Mouse (Mus musculus): ENCODE results near the gene Bri3bp.

Bri3bp gene

GRCm38 (mm10) chr5:125452573-125452972 is 11.2 kb downstream of the Bri3bp start:
- no peak for DNase-seq (ENCODE audit: low read depth, low spot score)

GRCm38 (mm10) chr5:125456100-125456499 is 14.7 kb downstream of the Bri3bp start:
- no peak for DNase-seq (ENCODE audit: low read depth, low spot score)

- DNase-seq (ENCODE audit: low read depth, low spot score), result no peak
Observed at GRCm38 (mm10) chr5:125457538-125457937, 16.2 kb downstream of the Bri3bp start.

GRCm38 (mm10) chr5:125460574-125460973 is 19.2 kb downstream of the Bri3bp start:
- no peak for DNase-seq (ENCODE audit: low read depth, low spot score)

GRCm38 (mm10) chr5:125461868-125462445 is 20.6 kb downstream of the Bri3bp start:
- no peak for DNase-seq (ENCODE audit: low read depth, low spot score)

- no peak for DNase-seq (ENCODE audit: low read depth, low spot score)
Observed at GRCm38 (mm10) chr5:125465192-125465591, 23.8 kb downstream of the Bri3bp start.

- peak; percentile 98 for DNase-seq (ENCODE audit: low read depth, low spot score)
Observed at GRCm38 (mm10) chr5:125465701-125466106, 24.3 kb downstream of the Bri3bp start.

- no peak for DNase-seq (ENCODE audit: low read depth, low spot score)
Observed at GRCm38 (mm10) chr5:125466483-125466882, 25.1 kb downstream of the Bri3bp start.

GRCm38 (mm10) chr5:125467261-125467660 is 25.9 kb downstream of the Bri3bp start:
- no peak for DNase-seq (ENCODE audit: low read depth, low spot score)

- no peak for DNase-seq (ENCODE audit: low read depth, low spot score)
Observed at GRCm38 (mm10) chr5:125470713-125471112, 29.3 kb downstream of the Bri3bp start.

- DNase-seq (ENCODE audit: low read depth, low spot score), result no peak
Observed at GRCm38 (mm10) chr5:125472796-125473475, 31.6 kb downstream of the Bri3bp start.

GRCm38 (mm10) chr5:125475030-125475429 is 33.7 kb downstream of the Bri3bp start:
- no peak for DNase-seq (ENCODE audit: low read depth, low spot score)

- DNase-seq (ENCODE audit: low read depth, low spot score), result peak; percentile 98
Observed at GRCm38 (mm10) chr5:125475601-125476285, 34.4 kb downstream of the Bri3bp start, which contains the start of gene Aacs. Aacs (plus strand) TSS chr5:125475814.

- no peak for DNase-seq (ENCODE audit: low read depth, low spot score)
Observed at GRCm38 (mm10) chr5:125476286-125476625, 34.9 kb downstream of the Bri3bp start.

- DNase-seq (ENCODE audit: low read depth, low spot score), result no peak
Observed at GRCm38 (mm10) chr5:125476799-125477198, 35.4 kb downstream of the Bri3bp start.

- DNase-seq (ENCODE audit: low read depth, low spot score), result no peak
Observed at GRCm38 (mm10) chr5:125477533-125477932, 36.2 kb downstream of the Bri3bp start.

- DNase-seq (ENCODE audit: low read depth, low spot score), result no peak
Observed at GRCm38 (mm10) chr5:125478037-125478436, 36.7 kb downstream of the Bri3bp start.

GRCm38 (mm10) chr5:125479376-125479775 is 38.0 kb downstream of the Bri3bp start:
- no peak for DNase-seq (ENCODE audit: low read depth, low spot score)

- DNase-seq (ENCODE audit: low read depth, low spot score), result no peak
Observed at GRCm38 (mm10) chr5:125480434-125481231, 39.3 kb downstream of the Bri3bp start.

GRCm38 (mm10) chr5:125482474-125482873 is 41.1 kb downstream of the Bri3bp start:
- DNase-seq (ENCODE audit: low read depth, low spot score), result no peak

GRCm38 (mm10) chr5:125483712-125484611 is 42.6 kb downstream of the Bri3bp start:
- DNase-seq (ENCODE audit: low read depth, low spot score), result no peak
